Mouse (Mus musculus) brain, embryonic 18.5 days (tissue): ENCODE results near the gene Mbl1.

Source experiments
- DNase-seq: peaks from one replicate; pipeline ENCODE4 v3.0.0-alpha.2; 2012; ENCODE audit warnings: low read depth, low spot score

The Mbl1 gene

GRCm38 (mm10) chr14:41189496-41189895 is 38.2 kb downstream of the Mbl1 start:
- DNase-seq, result no peak

- DNase-seq, result no peak
Observed at GRCm38 (mm10) chr14:41198037-41198730, 46.9 kb downstream of the Mbl1 start.
